Mouse (Mus musculus) forebrain, embryonic 14.5 days (tissue): ENCODE results near the gene Dusp1. TPM values are rescaled to one million over a fixed set of nuclear protein-coding genes. Genes with fewer than 3 reads are reported as not detected.

Source experiments
- ATAC-seq: fragments of 200-750 bp; cut with Nextera tagmentation; 2 replicates; pipeline ENCODE4 v1.8.0; 2017; ENCODE audit warnings: mild to moderate bottlenecking, moderate library complexity
- DNase-seq: peaks from one replicate; pipeline ENCODE4 v3.0.0-alpha.2; 2015; ENCODE audit warnings: low spot score
- H3K27ac ChIP-seq: fragments of 300-500 bp; sonication (generic); 2 replicates; pipeline ENCODE4 v1.5.1; 2014; ENCODE audit warnings: low read depth, mild to moderate bottlenecking, control low read depth, low read length, moderate library complexity
- H3K27me3 ChIP-seq: fragments of 300-500 bp; sonication (generic); replicated peaks from 2 replicates; pipeline ENCODE4 v1.6.1; 2014; ENCODE audit warnings: low read length, control low read depth, mixed read lengths; ENCODE audit not compliant: control insufficient read depth, insufficient read depth
- H3K36me3 ChIP-seq: fragments of 300-500 bp; sonication (generic); 2 replicates; pipeline ENCODE4 v1.6.1; 2014; ENCODE audit warnings: low read length, control low read depth; ENCODE audit not compliant: control insufficient read depth, insufficient read depth
- H3K4me1 ChIP-seq: fragments of 300-500 bp; sonication (generic); 2 replicates; pipeline ENCODE4 v1.6.1; 2014; ENCODE audit warnings: antibody characterized with exemption, low read length, control low read depth; ENCODE audit not compliant: control insufficient read depth, insufficient read depth
- H3K4me2 ChIP-seq: fragments of 300-500 bp; sonication (generic); 2 replicates; pipeline ENCODE4 v1.6.1; 2014; ENCODE audit warnings: mild to moderate bottlenecking, control low read depth, low read length
- H3K4me3 ChIP-seq: fragments of 300-500 bp; sonication (generic); 2 replicates; pipeline ENCODE4 v1.5.1; 2014; ENCODE audit warnings: low read depth, low read length, control low read depth
- H3K9ac ChIP-seq: fragments of 300-500 bp; sonication (generic); 2 replicates; pipeline ENCODE4 v1.6.1; 2014; ENCODE audit warnings: mild to moderate bottlenecking, low read length, control low read depth, moderate library complexity
- H3K9me3 ChIP-seq: fragments of 300-500 bp; sonication (generic); replicated peaks from 2 replicates; pipeline ENCODE4 v1.6.1; 2016; ENCODE audit warnings: low read length, control low read depth, mixed read lengths; ENCODE audit not compliant: control insufficient read depth
- WGBS: fragments of 180-500 bp; shearing (Covaris S2); extraction: QIAGEN DNeasy Blood & Tissue Kit; methylation state at CpG from one replicate; pipeline ENCODE4 v1.1.7; 2014; 5-methylcytosine and 5-hydroxymethylcytosine counted together
- polyA plus RNA-seq: library from polyadenylated mRNA; unstranded; fragments of >200 nt; fragmentation: Nextera tagmentation; extraction: Ambion mirVana; gene quantifications from 2 replicates; pipeline ENCODE4 v1.2.1, GENCODE M21; 2014

The Dusp1 gene
- polyA plus RNA-seq, 1 experiment from 2014 or later = 66.0 TPM

DNA sequence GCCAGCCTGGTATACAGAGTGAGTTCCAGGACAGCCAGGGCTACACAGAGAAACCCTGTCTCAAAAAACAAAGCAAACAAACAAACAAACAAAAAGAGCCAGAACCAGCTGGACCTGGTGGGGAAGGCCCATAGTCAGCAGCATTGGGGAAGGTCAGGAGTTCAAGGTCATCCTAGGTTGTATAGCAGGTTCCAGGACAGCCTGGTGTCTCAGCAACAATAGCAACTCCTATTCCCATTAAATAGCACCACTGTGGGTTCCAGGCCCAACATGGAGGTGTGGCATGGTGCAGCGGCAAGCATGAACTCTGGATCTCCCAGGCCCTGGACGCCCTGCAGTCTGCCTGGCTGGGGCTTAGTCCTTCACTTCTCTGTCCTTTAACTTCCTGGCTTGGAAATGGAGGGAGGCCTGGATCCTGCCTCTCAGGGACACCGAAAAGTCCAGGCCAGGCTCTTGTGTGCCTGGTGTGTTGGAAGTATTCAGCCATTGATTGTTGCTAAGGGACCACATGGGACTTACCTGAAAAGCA, 19.0 kb upstream of the Dusp1 start:
- ATAC-seq = no peak
- H3K27me3 ChIP-seq = no peaks in the 10 kb centered on the region
- H3K9me3 ChIP-seq = no peaks in the 10 kb centered on the region
- DNase-seq = no peak
- H3K4me1 ChIP-seq = no peaks in the 10 kb centered on the region
- 100% methylated on average over 3 of the region's 3 CpGs for WGBS
- peaks cover 19% of the 10 kb centered on the region; the same call in 1 of the 2 replicates for H3K36me3 ChIP-seq
- H3K4me3 ChIP-seq = no peak overlapping the region
- no peak overlapping the region for H3K4me2 ChIP-seq
- no peak overlapping the region for H3K9ac ChIP-seq
- no peak overlapping the region for H3K27ac ChIP-seq

GRCm38 (mm10) chr17:26579396-26579795, 17.5 kb upstream of the Dusp1 start:
- no peak overlapping the region for H3K4me3 ChIP-seq
- 86% methylated on average over 6 of the region's 6 CpGs for WGBS

GRCm38 (mm10) chr17:26578771-26579170, 16.8 kb upstream of the Dusp1 start:
- Histone ChIP-seq H3K27me3 (no peaks in the 10 kb centered on the region), H3K9me3 (no peaks in the 10 kb centered on the region), H3K9ac (no peak overlapping the region), H3K36me3 (peaks cover 27% of the 10 kb centered on the region), H3K27ac (no peak overlapping the region), H3K4me1 (no peaks in the 10 kb centered on the region), H3K4me2 (no peak overlapping the region), H3K4me3 (no peak overlapping the region)
- 97% methylated on average over 11 of the region's 11 CpGs for WGBS
- no peak for DNase-seq
- no peak for ATAC-seq

More at GRCm38 (mm10) chr17:26579396-26579795, 17.5 kb upstream of the Dusp1 start:
- H3K27ac ChIP-seq = no peak overlapping the region
- H3K9ac ChIP-seq = no peak overlapping the region
- H3K36me3 ChIP-seq = peaks cover 27% of the 10 kb centered on the region
- no peak for DNase-seq
- H3K27me3 ChIP-seq = no peaks in the 10 kb centered on the region
- no peak overlapping the region for H3K4me2 ChIP-seq
- H3K4me1 ChIP-seq = no peaks in the 10 kb centered on the region
- H3K9me3 ChIP-seq = no peaks in the 10 kb centered on the region
- no peak for ATAC-seq

GRCm38 (mm10) chr17:26578162-26578561, 16.2 kb upstream of the Dusp1 start:
- Histone ChIP-seq H3K9me3 (no peaks in the 10 kb centered on the region), H3K4me2 (no peak overlapping the region), H3K27ac (no peak overlapping the region), H3K4me3 (no peak overlapping the region), H3K9ac (no peak overlapping the region), H3K27me3 (no peaks in the 10 kb centered on the region), H3K36me3 (peaks cover 26% of the 10 kb centered on the region), H3K4me1 (no peaks in the 10 kb centered on the region)
- DNase-seq (no peak), ATAC-seq (no peak)
- 94% methylated on average over 7 of the region's 7 CpGs for WGBS

GRCm38 (mm10) chr17:26577309-26577708, 15.4 kb upstream of the Dusp1 start:
- Histone ChIP-seq H3K27ac (no peak overlapping the region), H3K27me3 (no peaks in the 10 kb centered on the region), H3K4me1 (no peaks in the 10 kb centered on the region), H3K36me3 (peaks cover 23% of the 10 kb centered on the region), H3K4me3 (no peak overlapping the region), H3K9me3 (no peaks in the 10 kb centered on the region), H3K4me2 (no peak overlapping the region), H3K9ac (no peak overlapping the region)
- 87% methylated on average over 11 of the region's 11 CpGs for WGBS
- ATAC-seq = no peak
- no peak for DNase-seq

GRCm38 (mm10) chr17:26576833-26577232, 14.9 kb upstream of the Dusp1 start:
- WGBS = 92% methylated on average over 7 of the region's 7 CpGs

DNA sequence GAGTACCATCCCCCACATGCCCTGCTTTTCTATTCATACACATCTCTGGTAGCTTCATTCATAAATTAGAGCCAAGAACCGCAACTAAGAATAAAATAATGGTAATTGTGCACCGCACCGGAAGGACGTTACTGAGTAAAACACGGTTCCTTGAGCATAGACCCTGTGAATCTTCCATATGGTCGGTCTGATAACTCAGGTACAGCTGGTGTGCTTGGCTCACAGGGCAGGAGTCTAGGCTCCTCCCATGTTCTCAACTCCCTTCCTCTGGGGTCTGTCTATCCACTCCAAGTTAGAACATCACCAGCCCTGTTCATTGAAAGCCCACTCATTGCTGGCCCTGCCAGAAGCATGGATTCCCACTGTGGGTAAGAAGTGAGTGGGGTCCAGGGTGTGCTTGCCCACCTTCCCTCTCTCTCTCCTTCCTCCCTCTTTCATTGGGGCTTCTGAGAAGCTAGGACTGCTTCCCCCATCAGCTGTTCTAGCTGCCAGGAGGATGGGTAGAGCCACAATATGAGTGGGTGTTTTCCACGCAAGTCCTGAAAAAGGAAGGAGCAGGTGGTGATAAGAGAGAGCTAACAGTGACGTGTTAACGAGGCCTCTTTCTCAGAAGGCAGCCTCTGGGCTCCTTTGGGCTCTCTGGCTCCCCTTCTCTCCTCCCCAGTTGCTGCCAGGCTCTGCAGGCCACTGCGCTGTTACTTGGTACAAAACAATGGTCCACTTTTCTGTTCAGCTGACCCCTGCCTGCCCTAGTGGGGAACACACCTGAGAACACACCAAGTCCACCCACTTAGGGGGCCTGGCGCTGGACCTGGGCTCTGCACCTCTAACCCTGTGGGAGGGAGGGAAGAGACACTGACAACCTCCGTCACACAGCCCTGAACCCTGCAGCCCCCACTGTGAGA, 14.1 kb upstream of the Dusp1 start:
- Histone ChIP-seq H3K36me3 (peaks cover 30% of the 10 kb centered on the region), H3K4me2 (no peak overlapping the region), H3K27ac (no peak overlapping the region), H3K9ac (no peak overlapping the region), H3K27me3 (no peaks in the 10 kb centered on the region), H3K4me3 (no peak overlapping the region), H3K9me3 (no peaks in the 10 kb centered on the region), H3K4me1 (no peaks in the 10 kb centered on the region)
- 65% methylated on average over 11 of the region's 12 CpGs for WGBS
- ATAC-seq = no peak
- no peak for DNase-seq

More at GRCm38 (mm10) chr17:26576833-26577232, 14.9 kb upstream of the Dusp1 start:
- H3K9me3 ChIP-seq = no peaks in the 10 kb centered on the region
- no peaks in the 10 kb centered on the region for H3K4me1 ChIP-seq
- DNase-seq (no peak), ATAC-seq (no peak)
- H3K4me3 ChIP-seq = no peak overlapping the region
- no peaks in the 10 kb centered on the region for H3K27me3 ChIP-seq
- H3K4me2 ChIP-seq = no peak overlapping the region
- no peak overlapping the region for H3K9ac ChIP-seq
- peaks cover 23% of the 10 kb centered on the region for H3K36me3 ChIP-seq
- no peak overlapping the region for H3K27ac ChIP-seq

- WGBS = 87% methylated on average over 5 of the region's 5 CpGs
- Histone ChIP-seq H3K27me3 (no peaks in the 10 kb centered on the region), H3K4me1 (no peaks in the 10 kb centered on the region), H3K4me3 (no peak overlapping the region), H3K36me3 (peaks cover 37% of the 10 kb centered on the region), H3K4me2 (no peak overlapping the region), H3K27ac (no peak overlapping the region), H3K9ac (no peak overlapping the region), H3K9me3 (no peaks in the 10 kb centered on the region)
- DNase-seq = no peak
- no peak for ATAC-seq
Measured at GRCm38 (mm10) chr17:26574701-26575100, 12.8 kb upstream of the Dusp1 start.

DNA sequence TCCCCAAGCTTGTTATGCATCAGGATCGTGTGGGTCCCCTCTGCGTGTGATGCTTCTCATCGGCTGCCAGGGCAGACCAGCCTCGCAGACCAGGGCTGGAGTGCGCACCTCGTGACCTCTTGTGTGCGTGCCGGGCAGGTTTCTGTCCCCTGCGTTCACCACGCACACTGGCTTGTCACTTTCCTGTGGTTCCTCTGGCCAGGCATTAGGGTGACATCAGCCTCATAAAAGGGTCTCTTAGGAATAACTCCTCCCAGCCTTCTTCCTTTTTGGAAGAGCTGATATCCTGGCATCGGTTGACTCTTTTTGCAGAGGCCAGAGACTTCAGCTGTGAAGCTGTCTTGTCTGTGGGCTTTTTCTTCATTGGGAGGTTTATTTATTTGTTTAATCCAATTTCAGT, 12.2 kb upstream of the Dusp1 start:
- Histone ChIP-seq H3K4me1 (no peaks in the 10 kb centered on the region), H3K27me3 (no peaks in the 10 kb centered on the region), H3K4me2 (no peak overlapping the region), H3K27ac (no peak overlapping the region), H3K4me3 (no peak overlapping the region), H3K9me3 (no peaks in the 10 kb centered on the region), H3K9ac (no peak overlapping the region), H3K36me3 (peaks cover 41% of the 10 kb centered on the region)
- 92% methylated on average over 11 of the region's 11 CpGs for WGBS
- no peak for DNase-seq
- no peak for ATAC-seq
